Mouse (Mus musculus): ENCODE measurements around the gene Aatf.

Gene Aatf

GRCm38 (mm10) chr11:84376510-84377365, 136.6 kb downstream of the Aatf start:
- DNase-seq (ENCODE audit: low read depth, low spot score) = no peak

DNA sequence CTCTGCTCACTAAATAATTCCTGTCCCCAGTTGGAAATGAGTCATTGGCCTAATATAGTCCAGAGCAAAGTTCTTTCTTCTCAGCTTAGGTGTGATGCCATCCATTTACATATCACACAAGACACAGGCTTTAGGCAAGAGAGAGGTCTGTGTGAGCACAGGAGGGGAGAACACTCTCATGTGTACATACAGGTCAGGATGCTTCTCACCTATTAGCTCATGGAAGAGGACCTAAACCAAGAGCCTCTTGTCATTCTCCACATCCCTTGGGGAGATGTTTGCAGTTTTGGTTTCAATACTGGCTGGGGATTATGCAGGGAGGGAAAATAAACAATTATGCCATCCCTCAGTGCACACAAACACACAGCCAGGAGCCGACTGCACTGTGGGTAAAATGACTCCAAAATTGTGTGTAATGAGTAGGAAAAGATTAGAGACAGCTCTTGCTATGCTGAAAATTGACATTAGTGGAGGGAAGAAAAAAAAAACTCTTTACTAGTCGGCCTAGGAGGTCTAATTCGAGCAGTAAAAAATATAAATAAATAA, 137.3 kb downstream of the Aatf start:
- DNase-seq (ENCODE audit: low read depth, low spot score) = no peak

- no peak for DNase-seq (ENCODE audit: low read depth, low spot score)
Measured at GRCm38 (mm10) chr11:84373122-84373521, 140.2 kb downstream of the Aatf start.

All from 3T3-L1 (cell line).